Mouse (Mus musculus) hindlimb bud, embryonic 11.5 days (tissue): ENCODE data around the gene Tnxb.
A peak's percentile ranks its signal among the peaks of the same experiment; 100 is the strongest.

Source experiments
- DNase-seq: peaks from one replicate; pipeline ENCODE4 v3.0.0-alpha.2; 2012; ENCODE audit warnings: low read depth, low spot score; ENCODE audit errors: extremely low spot score

Gene Tnxb

GRCm38 (mm10) chr17:34670235-34670634, at the start of gene Tnxb:
Tnxb (plus strand) TSS chr17:34670535.
- no peak for DNase-seq

GRCm38 (mm10) chr17:34621006-34621405, 49.3 kb upstream of the Tnxb start:
- no peak for DNase-seq

GRCm38 (mm10) chr17:34623161-34623560, 47.2 kb upstream of the Tnxb start:
- no peak for DNase-seq

GRCm38 (mm10) chr17:34624981-34625380, 45.4 kb upstream of the Tnxb start:
- DNase-seq: no peak

- no peak for DNase-seq
Observed at GRCm38 (mm10) chr17:34626062-34626772, 44.1 kb upstream of the Tnxb start.

GRCm38 (mm10) chr17:34626773-34627092, 43.6 kb upstream of the Tnxb start:
- DNase-seq: no peak

- peak; percentile 83 for DNase-seq
Observed at GRCm38 (mm10) chr17:34627093-34627942, 43.0 kb upstream of the Tnxb start.

- DNase-seq: no peak
Observed at GRCm38 (mm10) chr17:34627943-34628643, 42.2 kb upstream of the Tnxb start, which contains the start of gene Ppt2. Ppt2 (minus strand) TSS chr17:34628510.

GRCm38 (mm10) chr17:34628644-34628967, 41.7 kb upstream of the Tnxb start:
- DNase-seq: no peak

- DNase-seq: no peak
Observed at GRCm38 (mm10) chr17:34629221-34629751, 41.0 kb upstream of the Tnxb start, which contains the start of gene Prrt1. Prrt1 (plus strand) TSS chr17:34629533.

- no peak for DNase-seq
Observed at GRCm38 (mm10) chr17:34629796-34630603, 40.3 kb upstream of the Tnxb start.

- DNase-seq: no peak
Observed at GRCm38 (mm10) chr17:34630761-34631301, 39.5 kb upstream of the Tnxb start.

- no peak for DNase-seq
Observed at GRCm38 (mm10) chr17:34631647-34632046, 38.7 kb upstream of the Tnxb start.

- no peak for DNase-seq
Observed at GRCm38 (mm10) chr17:34632261-34632691, 38.1 kb upstream of the Tnxb start.

- no peak for DNase-seq
Observed at GRCm38 (mm10) chr17:34635671-34636070, 34.7 kb upstream of the Tnxb start.

- no peak for DNase-seq
Observed at GRCm38 (mm10) chr17:34637459-34637858, 32.9 kb upstream of the Tnxb start.

GRCm38 (mm10) chr17:34639461-34640255, 30.7 kb upstream of the Tnxb start:
- no peak for DNase-seq

- DNase-seq: no peak
Observed at GRCm38 (mm10) chr17:34640778-34641601, 29.3 kb upstream of the Tnxb start.

- DNase-seq: no peak
Observed at GRCm38 (mm10) chr17:34641945-34642344, 28.4 kb upstream of the Tnxb start.
